Mouse (Mus musculus): Measurements from ENCODE around the gene Mfap1b.
"Not testable (repeated sequence)": the region's sequence is repeated elsewhere in the genome, so short reads cannot be mapped to it uniquely, and the experiment has no call there.

The Mfap1b gene

DNA sequence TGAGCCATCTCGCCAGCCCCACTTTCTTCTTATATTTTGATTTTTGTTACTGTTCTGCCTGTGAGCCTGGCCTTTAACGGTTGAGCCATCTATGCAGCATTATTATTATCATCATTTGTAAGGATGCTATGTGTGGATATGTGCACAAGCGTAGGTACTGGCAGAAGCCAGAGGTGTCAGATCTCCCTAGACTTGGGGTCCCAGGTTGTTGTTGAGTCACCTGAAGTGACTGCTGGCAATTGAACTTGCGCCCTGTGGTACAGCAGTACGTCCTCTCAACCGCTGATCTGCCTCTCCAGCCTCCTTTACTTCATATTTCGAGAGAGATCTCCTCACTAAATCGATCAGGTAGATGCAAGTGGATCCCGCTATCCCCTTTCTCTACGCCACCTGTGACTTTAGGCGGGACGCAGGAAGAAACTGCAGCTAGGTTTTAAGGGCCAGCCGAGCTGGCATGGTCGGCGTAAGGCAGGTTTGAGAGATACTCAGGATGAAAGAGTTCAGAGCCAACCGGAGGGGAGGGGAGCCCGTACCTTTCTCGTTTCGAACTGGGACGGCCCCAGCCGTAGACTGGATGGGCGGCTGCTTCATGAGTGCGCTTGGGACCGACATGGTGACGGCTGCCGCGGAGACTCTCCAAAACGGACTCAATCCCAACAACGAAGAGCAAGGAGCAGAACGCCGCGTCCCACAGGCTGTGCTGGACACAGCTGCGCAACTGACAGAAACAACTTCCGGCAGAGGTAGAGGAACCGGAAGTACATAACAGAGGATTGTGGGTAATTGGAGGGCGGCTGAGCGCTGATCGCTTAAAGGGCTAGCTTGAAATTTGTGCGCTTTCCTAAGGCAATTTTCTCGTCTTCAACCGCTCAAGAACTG, at the start of gene Mfap1b:
Gene Mfap1b, minus strand, starts transcription at position 767 of the 879 bp plus-strand sequence.
- peak; percentile 36 for DNase-seq (ENCODE audit: low spot score)

- DNase-seq (ENCODE audit: low spot score): not testable (repeated sequence)
Measured at GRCm38 (mm10) chr2:121522830-121523229, 49.0 kb upstream of the Mfap1b start.

- DNase-seq (ENCODE audit: low spot score): no peak
Measured at GRCm38 (mm10) chr2:121522006-121522405, 48.1 kb upstream of the Mfap1b start.

- DNase-seq (ENCODE audit: low spot score): not testable (repeated sequence)
Measured at GRCm38 (mm10) chr2:121518711-121519110, 44.8 kb upstream of the Mfap1b start.

GRCm38 (mm10) chr2:121518106-121518505, 44.2 kb upstream of the Mfap1b start:
- DNase-seq (ENCODE audit: low spot score): no peak

DNA sequence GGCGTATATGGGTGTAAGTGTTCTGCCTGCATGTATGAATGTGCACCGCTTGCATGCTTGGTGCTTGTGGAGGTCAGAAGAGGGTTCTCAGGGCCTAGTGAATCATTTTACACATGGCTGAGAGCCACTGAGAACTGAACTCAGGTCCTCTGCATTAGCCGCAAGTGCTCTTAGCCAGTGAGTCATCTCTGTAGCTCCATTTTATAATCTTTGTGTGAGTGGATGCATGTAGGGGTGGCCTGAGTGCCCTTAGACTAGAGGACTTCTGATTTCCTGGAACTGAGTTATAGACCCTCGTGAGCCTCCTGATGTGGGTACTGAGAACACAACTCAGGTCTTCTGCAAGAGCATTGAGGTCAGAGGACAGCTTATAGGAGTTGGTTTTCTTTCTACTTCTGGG, 40.3 kb upstream of the Mfap1b start:
- no peak for DNase-seq (ENCODE audit: low spot score)

GRCm38 (mm10) chr2:121512991-121513765, 39.3 kb upstream of the Mfap1b start:
- DNase-seq (ENCODE audit: low spot score): not testable (repeated sequence)

GRCm38 (mm10) chr2:121511401-121511800, 37.5 kb upstream of the Mfap1b start:
- DNase-seq (ENCODE audit: low spot score): no peak

- DNase-seq (ENCODE audit: low spot score): peak; percentile 14
Measured at GRCm38 (mm10) chr2:121509584-121509983, 35.7 kb upstream of the Mfap1b start.

DNA sequence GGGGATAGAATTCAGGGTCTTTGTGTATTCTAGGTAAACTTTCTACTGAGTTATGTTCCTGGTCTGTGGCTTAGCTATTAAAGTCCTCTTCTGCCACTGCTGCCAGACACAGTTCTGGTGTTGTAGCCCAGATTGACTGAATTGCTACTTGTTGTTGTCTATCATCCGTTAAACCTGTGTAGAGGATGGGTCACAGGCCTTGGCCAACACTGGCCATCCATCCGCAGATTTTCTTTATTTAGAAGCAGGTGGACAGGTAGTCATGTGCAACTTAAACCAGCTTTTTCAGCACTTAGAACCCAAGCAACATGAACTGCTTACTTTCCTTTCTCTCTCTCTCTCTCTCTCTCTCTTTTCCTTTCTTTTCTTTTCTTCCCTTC, 34.1 kb upstream of the Mfap1b start:
- no peak for DNase-seq (ENCODE audit: low spot score)

- no peak for DNase-seq (ENCODE audit: low spot score)
Measured at GRCm38 (mm10) chr2:121507173-121507950, 33.5 kb upstream of the Mfap1b start.

GRCm38 (mm10) chr2:121505942-121506882, 32.3 kb upstream of the Mfap1b start, which contains the start of the genes Mfap1a and Wdr76:
Gene Mfap1a (minus strand): TSS chr2:121506665.
Gene Wdr76 (plus strand): TSS chr2:121506723.
- DNase-seq (ENCODE audit: low spot score): peak; percentile 63

GRCm38 (mm10) chr2:121501550-121501949, 27.7 kb upstream of the Mfap1b start:
- DNase-seq (ENCODE audit: low spot score): not testable (repeated sequence)

DNA sequence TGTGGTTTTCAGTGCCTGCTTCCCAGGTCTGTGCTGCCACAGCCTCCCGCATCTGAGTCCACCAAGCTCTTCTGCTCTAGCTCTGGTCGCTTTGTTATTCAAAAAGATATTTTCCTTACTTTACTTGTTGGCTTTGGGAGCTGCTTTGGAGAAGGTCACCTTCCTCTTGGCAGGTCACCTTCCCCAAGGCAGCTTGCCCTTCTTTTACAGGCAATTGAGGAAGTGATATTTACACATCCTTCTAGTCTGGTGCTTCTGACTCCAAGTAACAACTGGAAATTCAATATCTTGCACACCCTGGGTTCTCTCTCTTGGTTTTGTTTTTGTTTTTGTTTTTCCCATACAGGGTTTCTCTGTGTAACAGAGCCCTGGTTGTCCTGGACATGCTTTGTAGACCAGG, 10.5 kb upstream of the Mfap1b start:
- not testable (repeated sequence) for DNase-seq (ENCODE audit: low spot score)

DNA sequence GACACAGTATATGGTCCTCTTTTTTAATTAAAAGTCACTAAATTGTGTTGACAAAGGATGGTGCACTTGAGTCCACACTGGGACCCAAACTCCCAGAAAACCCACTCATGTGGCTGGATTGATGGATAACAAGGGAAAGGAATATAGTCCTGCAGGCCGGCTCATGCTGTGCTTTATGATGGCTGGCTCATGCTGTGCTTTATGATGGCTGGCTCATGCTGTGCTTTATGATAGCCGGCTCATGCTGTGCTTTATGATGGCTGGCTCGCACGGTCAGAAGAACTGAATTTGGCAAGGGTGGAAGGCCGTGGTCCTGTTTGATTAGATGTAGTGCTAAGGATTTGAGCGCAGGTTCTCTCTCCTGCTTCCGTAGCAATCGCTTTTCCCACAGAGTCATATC, 9.7 kb upstream of the Mfap1b start:
- DNase-seq (ENCODE audit: low spot score): no peak

DNA sequence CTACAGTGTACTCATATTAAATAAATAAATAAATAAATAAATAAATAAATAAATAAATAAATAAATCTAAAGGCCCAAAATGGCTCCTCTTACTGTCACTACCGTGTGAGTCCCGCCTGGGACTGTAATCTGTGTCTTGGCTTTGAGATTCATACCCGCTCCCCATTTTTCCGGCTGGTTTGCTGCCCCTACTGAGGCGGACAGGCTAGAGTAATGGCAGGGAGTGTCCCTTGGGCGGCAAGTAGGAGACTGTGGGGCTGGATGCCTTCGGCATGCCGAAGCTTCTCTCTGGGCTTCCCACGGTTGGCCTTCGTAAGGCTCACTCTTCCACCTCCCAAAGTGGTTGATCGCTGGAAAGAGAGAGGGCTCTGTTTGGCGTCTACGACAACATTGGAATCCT, 7.0 kb upstream of the Mfap1b start:
- not testable (repeated sequence) for DNase-seq (ENCODE audit: low spot score)

DNA sequence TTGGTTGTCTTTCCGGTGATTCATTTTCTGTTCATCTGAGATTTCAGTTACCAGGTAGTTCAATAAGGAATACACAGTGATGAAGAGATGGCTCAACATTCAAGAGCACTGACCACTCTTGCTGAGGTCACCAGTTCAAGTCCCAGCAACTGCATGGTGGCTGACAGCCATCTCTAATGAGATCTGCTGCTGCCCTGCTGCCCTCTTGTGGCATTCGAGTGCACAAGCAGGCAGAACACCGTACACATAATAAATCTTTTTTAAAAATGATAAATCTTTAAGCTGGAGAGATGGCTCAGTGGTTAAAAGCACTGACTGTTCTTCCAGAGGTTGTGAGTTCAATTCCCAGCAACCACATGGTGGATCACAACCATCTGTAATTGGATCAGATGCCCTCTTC, 6.6 kb upstream of the Mfap1b start:
- DNase-seq (ENCODE audit: low spot score): no peak

GRCm38 (mm10) chr2:121477491-121478266, 3.8 kb upstream of the Mfap1b start:
- no peak for DNase-seq (ENCODE audit: low spot score)

GRCm38 (mm10) chr2:121475306-121475705, 1.4 kb upstream of the Mfap1b start:
- not testable (repeated sequence) for DNase-seq (ENCODE audit: low spot score)

DNA sequence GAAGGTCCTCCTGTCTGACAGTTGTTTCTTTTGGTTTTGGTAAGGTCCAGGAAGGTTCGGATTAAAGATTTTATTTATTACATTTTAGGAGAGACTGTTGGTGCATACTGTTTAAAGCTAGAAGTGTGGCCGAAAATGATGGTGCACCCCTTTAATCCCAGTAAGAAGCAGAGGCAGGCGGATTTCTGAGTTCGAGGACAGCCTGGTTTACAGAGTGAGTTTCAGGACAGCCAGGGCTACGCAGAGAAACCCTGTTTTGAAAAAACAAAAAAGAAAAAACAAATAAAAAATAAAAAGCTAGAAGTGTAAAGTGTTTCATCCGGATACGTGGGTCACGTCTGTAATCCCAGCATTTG, 291 bp upstream of the Mfap1b start:
- DNase-seq (ENCODE audit: low spot score): no peak

Data from ovary, postnatal 10 days (tissue).